Mouse (Mus musculus) intestine, embryonic 16.5 days (tissue): ENCODE measurements at regions not wholly inside any gene's neighbourhood (a gene's known extent, or its start where the extent isn't known, plus 50 kb on each side); places are given as distances from the start of the nearest gene placed in this dataset.

ENCODE experiments used
- ATAC-seq: fragments of 200-750 bp; cut with Nextera tagmentation; 2 replicates; pipeline ENCODE4 v1.8.0; 2017; ENCODE audit warnings: moderate TSS enrichment, moderate library complexity
- H3K27ac ChIP-seq: fragments of 300-500 bp; sonication (generic); 2 replicates; pipeline ENCODE4 v1.5.1; 2014; ENCODE audit warnings: mild to moderate bottlenecking, low read length
- H3K27me3 ChIP-seq: fragments of 300-500 bp; sonication (generic); replicated peaks from 2 replicates; pipeline ENCODE4 v1.6.1; 2014; ENCODE audit warnings: low read length, control low read depth, mixed read lengths; ENCODE audit not compliant: control insufficient read depth, insufficient read depth
- H3K36me3 ChIP-seq: fragments of 300-500 bp; sonication (generic); 2 replicates; pipeline ENCODE4 v1.6.1; 2014; ENCODE audit warnings: low read length, control low read depth; ENCODE audit not compliant: control insufficient read depth, insufficient read depth
- H3K4me1 ChIP-seq: fragments of 300-500 bp; sonication (generic); 2 replicates; pipeline ENCODE4 v1.6.1; 2014; ENCODE audit warnings: low read length, control low read depth, mixed read lengths; ENCODE audit not compliant: control insufficient read depth, insufficient read depth
- H3K4me2 ChIP-seq: fragments of 300-500 bp; sonication (generic); 2 replicates; pipeline ENCODE4 v1.6.1; 2014; ENCODE audit warnings: low read depth, low read length, control low read depth
- H3K4me3 ChIP-seq: fragments of 300-500 bp; sonication (generic); 2 replicates; pipeline ENCODE4 v1.5.1; 2014; ENCODE audit warnings: mild to moderate bottlenecking, low read length
- H3K9ac ChIP-seq: fragments of 300-500 bp; sonication (generic); 2 replicates; pipeline ENCODE4 v1.6.1; 2014; ENCODE audit warnings: low read depth, low read length
- H3K9me3 ChIP-seq: fragments of 300-500 bp; sonication (generic); 2 replicates; pipeline ENCODE4 v1.6.1; 2016; ENCODE audit warnings: low read length, control low read depth; ENCODE audit not compliant: control insufficient read depth
- WGBS: fragments of 180-500 bp; shearing (Covaris S2); extraction: QIAGEN DNeasy Blood & Tissue Kit; methylation state at CpG from one replicate; pipeline ENCODE4 v1.1.7; 2014; 5-methylcytosine and 5-hydroxymethylcytosine counted together

- Histone ChIP-seq H3K36me3 (no peaks in the 10 kb centered on the region), H3K27ac (no peak overlapping the region), H3K4me2 (no peak overlapping the region), H3K4me3 (no peak overlapping the region), H3K9ac (no peak overlapping the region), H3K9me3 (no peaks in the 10 kb centered on the region), H3K27me3 (no peaks in the 10 kb centered on the region), H3K4me1 (no peaks in the 10 kb centered on the region)
- ATAC-seq, result no peak
- 17% methylated on average over 7 of the region's 7 CpGs for WGBS
These were observed 121.1 kb upstream of the Unc5b start for GRCm38 (mm10) chr10:60952495-60952894.

- Histone ChIP-seq H3K4me1 (no peaks in the 10 kb centered on the region), H3K27ac (no peak overlapping the region), H3K27me3 (no peaks in the 10 kb centered on the region), H3K9me3 (no peaks in the 10 kb centered on the region), H3K36me3 (no peaks in the 10 kb centered on the region), H3K9ac (no peak overlapping the region), H3K4me2 (no peak overlapping the region), H3K4me3 (no peak overlapping the region)
- no peak for ATAC-seq
- WGBS, result 45% methylated on average over 7 of the region's 7 CpGs
These were observed 117.7 kb upstream of the Unc5b start for GRCm38 (mm10) chr10:60948983-60949677.

GRCm38 (mm10) chr10:60943074-60943473 lies 111.7 kb upstream of the Unc5b start:
- Histone ChIP-seq H3K36me3 (no peaks in the 10 kb centered on the region), H3K9me3 (no peaks in the 10 kb centered on the region), H3K4me3 (no peak overlapping the region), H3K27me3 (no peaks in the 10 kb centered on the region), H3K4me2 (no peak overlapping the region), H3K9ac (no peak overlapping the region), H3K27ac (no peak overlapping the region), H3K4me1 (no peaks in the 10 kb centered on the region)
- no peak for ATAC-seq
- 58% methylated on average over 6 of the region's 6 CpGs for WGBS

- Histone ChIP-seq H3K4me3 (no peak overlapping the region), H3K27ac (no peak overlapping the region), H3K27me3 (0 out of 2 replicates have a peak, but pooled peaks cover 2% of the 10 kb centered on the region), H3K36me3 (no peaks in the 10 kb centered on the region), H3K9ac (no peak overlapping the region), H3K4me1 (peaks cover 9% of the 10 kb centered on the region), H3K9me3 (no peaks in the 10 kb centered on the region), H3K4me2 (no peak overlapping the region)
- 82% methylated on average over 10 of the region's 10 CpGs for WGBS
- ATAC-seq, result no peak
These were observed 107.4 kb upstream of the Unc5b start for GRCm38 (mm10) chr10:60938749-60939148.

GRCm38 (mm10) chr10:60937517-60937866 lies 106.1 kb upstream of the Unc5b start:
- 52% methylated on average over 7 of the region's 7 CpGs for WGBS

GRCm38 (mm10) chr10:60936659-60937516 lies 105.5 kb upstream of the Unc5b start:
- H3K4me3 ChIP-seq, result no peak overlapping the region
- H3K9ac ChIP-seq, result no peak overlapping the region
- H3K27ac ChIP-seq, result no peak overlapping the region
- no peak for ATAC-seq
- peaks cover 13% of the 10 kb centered on the region for H3K4me1 ChIP-seq
- H3K36me3 ChIP-seq, result no peaks in the 10 kb centered on the region
- 0 out of 2 replicates have a peak, but pooled peaks cover 2% of the 10 kb centered on the region for H3K27me3 ChIP-seq
- WGBS, result 22% methylated on average over 13 of the region's 13 CpGs
- no peaks in the 10 kb centered on the region for H3K9me3 ChIP-seq
- no peak overlapping the region for H3K4me2 ChIP-seq

More at GRCm38 (mm10) chr10:60937517-60937866, 106.1 kb upstream of the Unc5b start:
- H3K4me3 ChIP-seq, result no peak overlapping the region
- no peaks in the 10 kb centered on the region for H3K9me3 ChIP-seq
- no peak overlapping the region for H3K27ac ChIP-seq
- no peak overlapping the region for H3K9ac ChIP-seq
- no peak overlapping the region for H3K4me2 ChIP-seq
- H3K36me3 ChIP-seq, result no peaks in the 10 kb centered on the region
- 0 out of 2 replicates have a peak, but pooled peaks cover 2% of the 10 kb centered on the region for H3K27me3 ChIP-seq
- no peak for ATAC-seq
- peaks cover 13% of the 10 kb centered on the region for H3K4me1 ChIP-seq

GRCm38 (mm10) chr10:60934297-60935286 lies 103.2 kb upstream of the Unc5b start:
- no peaks in the 10 kb centered on the region for H3K36me3 ChIP-seq
- peaks cover 13% of the 10 kb centered on the region for H3K4me1 ChIP-seq
- no peaks in the 10 kb centered on the region for H3K9me3 ChIP-seq
- H3K27ac ChIP-seq, result no peak overlapping the region
- no peak overlapping the region for H3K4me3 ChIP-seq
- no peak overlapping the region for H3K4me2 ChIP-seq
- ATAC-seq, result peak; percentile 90
- H3K9ac ChIP-seq, result no peak overlapping the region
- 0 out of 2 replicates have a peak, but pooled peaks cover 2% of the 10 kb centered on the region for H3K27me3 ChIP-seq
- 62% methylated on average over 13 of the region's 13 CpGs for WGBS

GRCm38 (mm10) chr10:60933891-60934290 lies 102.5 kb upstream of the Unc5b start:
- Histone ChIP-seq H3K27ac (no peak overlapping the region; the same call in 1 of the 2 replicates), H3K4me2 (no peak overlapping the region), H3K4me3 (no peak overlapping the region), H3K9ac (no peak overlapping the region), H3K36me3 (no peaks in the 10 kb centered on the region), H3K9me3 (no peaks in the 10 kb centered on the region), H3K4me1 (peaks cover 13% of the 10 kb centered on the region), H3K27me3 (0 out of 2 replicates have a peak, but pooled peaks cover 2% of the 10 kb centered on the region)
- peak; percentile 14; the same call in 1 of the 2 replicates for ATAC-seq
- WGBS, result 34% methylated on average over 7 of the region's 7 CpGs
